Mouse (Mus musculus) forebrain, embryonic 14.5 days (tissue): ENCODE measurements at regions not wholly inside any gene's neighbourhood (a gene's known extent, or its start where the extent isn't known, plus 50 kb on each side); places are given as distances from the start of the nearest gene placed in this dataset.

Experiments used
- ATAC-seq: fragments of 200-750 bp; cut with Nextera tagmentation; 2 replicates; pipeline ENCODE4 v1.8.0; 2017; ENCODE audit warnings: mild to moderate bottlenecking, moderate library complexity
- DNase-seq: peaks from one replicate; pipeline ENCODE4 v3.0.0-alpha.2; 2015; ENCODE audit warnings: low spot score
- H3K27ac ChIP-seq: fragments of 300-500 bp; sonication (generic); 2 replicates; pipeline ENCODE4 v1.5.1; 2014; ENCODE audit warnings: low read depth, mild to moderate bottlenecking, control low read depth, low read length, moderate library complexity
- H3K27me3 ChIP-seq: fragments of 300-500 bp; sonication (generic); replicated peaks from 2 replicates; pipeline ENCODE4 v1.6.1; 2014; ENCODE audit warnings: low read length, control low read depth, mixed read lengths; ENCODE audit not compliant: control insufficient read depth, insufficient read depth
- H3K36me3 ChIP-seq: fragments of 300-500 bp; sonication (generic); 2 replicates; pipeline ENCODE4 v1.6.1; 2014; ENCODE audit warnings: low read length, control low read depth; ENCODE audit not compliant: control insufficient read depth, insufficient read depth
- H3K4me1 ChIP-seq: fragments of 300-500 bp; sonication (generic); 2 replicates; pipeline ENCODE4 v1.6.1; 2014; ENCODE audit warnings: antibody characterized with exemption, low read length, control low read depth; ENCODE audit not compliant: control insufficient read depth, insufficient read depth
- H3K4me2 ChIP-seq: fragments of 300-500 bp; sonication (generic); 2 replicates; pipeline ENCODE4 v1.6.1; 2014; ENCODE audit warnings: mild to moderate bottlenecking, control low read depth, low read length
- H3K4me3 ChIP-seq: fragments of 300-500 bp; sonication (generic); 2 replicates; pipeline ENCODE4 v1.5.1; 2014; ENCODE audit warnings: low read depth, low read length, control low read depth
- H3K9ac ChIP-seq: fragments of 300-500 bp; sonication (generic); 2 replicates; pipeline ENCODE4 v1.6.1; 2014; ENCODE audit warnings: mild to moderate bottlenecking, low read length, control low read depth, moderate library complexity
- H3K9me3 ChIP-seq: fragments of 300-500 bp; sonication (generic); replicated peaks from 2 replicates; pipeline ENCODE4 v1.6.1; 2016; ENCODE audit warnings: low read length, control low read depth, mixed read lengths; ENCODE audit not compliant: control insufficient read depth
- WGBS: fragments of 180-500 bp; shearing (Covaris S2); extraction: QIAGEN DNeasy Blood & Tissue Kit; methylation state at CpG from one replicate; pipeline ENCODE4 v1.1.7; 2014; 5-methylcytosine and 5-hydroxymethylcytosine counted together

DNA sequence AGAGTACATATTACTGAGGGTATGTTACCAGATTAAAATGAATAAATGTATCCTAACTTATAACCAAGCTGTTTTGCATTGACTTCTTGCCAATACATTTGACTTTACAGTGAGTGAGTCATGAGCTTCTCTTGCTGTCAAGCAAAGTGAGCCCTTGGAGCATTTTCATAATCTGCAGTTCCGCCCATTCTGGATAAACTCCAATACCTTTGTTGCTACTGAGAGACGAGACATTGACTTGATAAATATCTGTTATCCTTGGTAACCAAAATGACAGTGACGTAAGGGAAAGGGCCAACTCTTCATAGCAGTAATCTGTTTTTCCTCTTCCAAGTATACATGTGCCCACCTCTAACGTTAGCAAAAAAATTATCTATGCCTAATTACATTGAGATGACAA is 923.0 kb downstream of the Grm8 start:
- H3K4me2 ChIP-seq = no peak overlapping the region
- H3K36me3 ChIP-seq = no peaks in the 10 kb centered on the region
- no peaks in the 10 kb centered on the region for H3K27me3 ChIP-seq
- 66% methylated on average over 4 of the region's 4 CpGs for WGBS
- H3K27ac ChIP-seq = no peak overlapping the region
- no peak overlapping the region for H3K9ac ChIP-seq
- DNase-seq (peak; percentile 71), ATAC-seq (peak; percentile 18; the same call in 1 of the 2 replicates)
- no peak overlapping the region for H3K4me3 ChIP-seq
- H3K4me1 ChIP-seq = no peaks in the 10 kb centered on the region
- no peaks in the 10 kb centered on the region for H3K9me3 ChIP-seq

DNA sequence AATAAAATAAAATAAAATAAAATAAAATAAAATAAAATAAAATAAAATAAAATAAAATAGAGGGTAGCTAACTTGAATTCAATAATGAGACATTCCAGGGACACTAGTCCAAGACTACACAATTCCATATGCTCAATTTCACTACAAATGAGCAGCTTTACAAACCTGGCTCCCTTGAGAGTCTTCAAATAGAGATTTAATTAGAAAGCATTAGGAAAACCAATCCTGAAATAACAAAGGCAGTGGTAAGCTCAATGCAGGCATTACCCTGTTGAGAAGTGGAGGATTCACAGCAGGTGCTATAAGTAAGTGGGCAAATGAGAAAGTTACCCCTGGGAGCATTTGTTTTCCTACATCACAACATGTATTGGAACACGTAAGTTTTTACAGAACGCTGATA is 973.3 kb downstream of the Grm8 start:
- Histone ChIP-seq H3K27ac (no peak overlapping the region), H3K27me3 (no peaks in the 10 kb centered on the region), H3K9ac (no peak overlapping the region), H3K4me2 (no peak overlapping the region), H3K36me3 (no peaks in the 10 kb centered on the region), H3K4me3 (no peak overlapping the region), H3K9me3 (no peaks in the 10 kb centered on the region), H3K4me1 (no peaks in the 10 kb centered on the region)
- peak; percentile 7 for DNase-seq
- ATAC-seq = no peak
- 23% methylated on average over 2 of the region's 2 CpGs for WGBS
